Mouse (Mus musculus) spleen, adult 2 months (tissue): ENCODE measurements around the gene Ptrh1. TPM values are rescaled to one million over a fixed set of nuclear protein-coding genes. Genes with fewer than 3 reads are reported as not detected.

Experiments used
- DNase-seq, 2 experiments: peaks; one replicate each; pipeline versions ENCODE4 v3.0.0 to v3.0.0-alpha.2; 2012 to 2021; ENCODE audit warnings: low spot score in 2 of 2, low read depth in 1 of 2
- H3K27ac ChIP-seq: fragments of 200-500 bp; 2 replicates; pipeline ENCODE4 v1.5.1; 2012; ENCODE audit warnings: low read length, inconsistent platforms; ENCODE audit not compliant: insufficient read depth
- H3K27me3 ChIP-seq: fragments of 200-500 bp; 2 replicates; pipeline ENCODE4 v1.6.1; 2012; ENCODE audit warnings: mild to moderate bottlenecking, moderate library complexity, low read length, inconsistent platforms; ENCODE audit not compliant: control insufficient read depth, insufficient read depth
- H3K36me3 ChIP-seq: fragments of 200-500 bp; 2 replicates; pipeline ENCODE4 v1.6.1; 2012; ENCODE audit warnings: mild to moderate bottlenecking, low read length, inconsistent platforms; ENCODE audit not compliant: control insufficient read depth, insufficient read depth
- H3K4me1 ChIP-seq: fragments of 200-500 bp; 2 replicates; pipeline ENCODE4 v1.6.1; 2011; ENCODE audit warnings: inconsistent platforms; ENCODE audit not compliant: control insufficient read depth, insufficient read depth, insufficient read length
- H3K4me3 ChIP-seq: fragments of 200-500 bp; 2 replicates; pipeline ENCODE4 v1.5.1; 2011; ENCODE audit warnings: mild to moderate bottlenecking, inconsistent platforms; ENCODE audit not compliant: insufficient read depth, insufficient read length; ENCODE audit errors: extremely low read depth
- CTCF ChIP-seq: fragments of 200-500 bp; IDR thresholded peaks from 2 replicates; pipeline ENCODE4 v1.5.1; 2011; ENCODE audit warnings: mild to moderate bottlenecking, inconsistent platforms; ENCODE audit not compliant: insufficient read depth, insufficient read length, insufficient replicate concordance; ENCODE audit errors: extremely low read depth
- POLR2A ChIP-seq: fragments of 200-500 bp; IDR thresholded peaks from 2 replicates; pipeline ENCODE4 v1.6.1; 2011; ENCODE audit warnings: low read depth, low read length, inconsistent platforms
- WGBS: fragments of 180-500 bp; shearing (Covaris S2); methylation state at CpG from one replicate; pipeline ENCODE4 v1.1.7; 2018; 5-methylcytosine and 5-hydroxymethylcytosine counted together
- polyA plus RNA-seq: library from polyadenylated mRNA; depleted of rRNA; stranded (reverse); fragments of >200 nt; gene quantifications from 2 replicates; pipeline ENCODE4 v1.2.3, GENCODE M21; 2012

The Ptrh1 gene
- polyA plus RNA-seq, 1 experiment, result 5.1 TPM

- H3K4me1 ChIP-seq, result no peaks in the 10 kb centered on the region
- TF ChIP-seq POLR2A, result no peak
- no peak for TF ChIP-seq CTCF
- WGBS, result 92% methylated on average over 10 of the region's 10 CpGs
- peaks cover 57% of the 10 kb centered on the region for H3K36me3 ChIP-seq
- H3K4me3 ChIP-seq, result no peak overlapping the region
- DNase-seq, result no peak
- no peaks in the 10 kb centered on the region for H3K27me3 ChIP-seq
- no peak overlapping the region for H3K27ac ChIP-seq
Observed at GRCm38 (mm10) chr2:32752181-32752580, 23.4 kb upstream of the Ptrh1 start.

GRCm38 (mm10) chr2:32756674-32757055, 18.9 kb upstream of the Ptrh1 start:
- no peak for DNase-seq
- Histone ChIP-seq H3K36me3 (peaks cover 30% of the 10 kb centered on the region), H3K27me3 (no peaks in the 10 kb centered on the region), H3K4me1 (no peaks in the 10 kb centered on the region), H3K27ac (no peak overlapping the region), H3K4me3 (no peak overlapping the region)
- TF ChIP-seq CTCF (no peak), POLR2A (no peak)
- WGBS, result 43% methylated on average over 6 of the region's 6 CpGs

DNA sequence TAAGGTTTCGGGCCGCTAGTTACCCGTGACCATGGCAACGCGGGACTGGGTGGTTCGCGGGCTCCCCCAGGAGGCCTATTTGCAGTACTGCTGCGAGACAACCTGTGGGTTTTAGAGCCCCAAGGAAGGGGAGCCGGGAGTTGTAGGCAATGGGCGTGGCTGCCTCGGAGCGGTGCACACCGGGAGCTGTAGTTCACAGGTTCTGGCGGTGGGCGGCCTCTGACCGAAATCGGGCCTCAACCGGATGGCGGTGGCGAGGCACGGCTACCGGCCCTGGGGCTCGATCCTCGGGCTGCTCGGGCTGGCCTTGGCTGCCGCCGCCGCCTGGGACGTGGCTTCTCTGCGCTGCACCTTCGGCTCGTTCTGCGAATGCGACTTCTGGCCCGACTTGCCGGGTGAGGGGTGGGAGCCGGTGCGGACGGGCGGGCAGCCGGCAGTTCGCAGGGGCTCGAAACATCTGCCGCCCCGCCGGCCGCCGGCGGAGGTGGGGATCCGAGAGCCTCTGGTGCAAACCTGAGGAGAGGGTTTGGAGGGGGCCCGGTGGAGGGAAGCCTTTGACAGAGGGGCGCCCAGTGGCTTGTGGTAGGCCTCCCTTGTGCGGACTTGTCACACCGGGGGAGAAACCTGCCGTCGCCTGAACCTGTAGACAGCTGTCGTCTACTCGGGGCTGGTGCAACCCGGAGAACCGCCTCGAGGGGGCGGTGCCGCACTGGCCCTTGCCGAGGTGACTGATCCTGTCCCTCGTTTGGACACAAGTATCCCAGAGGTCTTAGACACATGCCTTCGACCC, 18.3 kb upstream of the Ptrh1 start, which contains the start of gene Tor2a:
Gene Tor2a, plus strand, starts transcription at position 179 of the 790 bp plus-strand sequence.
- H3K27me3 ChIP-seq, result no peaks in the 10 kb centered on the region
- peak within 1 kb of the TSS; percentile 89 for H3K4me3 ChIP-seq
- no peaks in the 10 kb centered on the region for H3K4me1 ChIP-seq
- TF ChIP-seq CTCF, result peak; percentile 98
- TF ChIP-seq POLR2A, result no peak
- under 1% methylated on average over 66 of the region's 66 CpGs for WGBS
- peak within 1 kb of the TSS; percentile 86 for H3K27ac ChIP-seq
- peaks cover 31% of the 10 kb centered on the region for H3K36me3 ChIP-seq
- peak; percentile 94 to 98 for DNase-seq

DNA sequence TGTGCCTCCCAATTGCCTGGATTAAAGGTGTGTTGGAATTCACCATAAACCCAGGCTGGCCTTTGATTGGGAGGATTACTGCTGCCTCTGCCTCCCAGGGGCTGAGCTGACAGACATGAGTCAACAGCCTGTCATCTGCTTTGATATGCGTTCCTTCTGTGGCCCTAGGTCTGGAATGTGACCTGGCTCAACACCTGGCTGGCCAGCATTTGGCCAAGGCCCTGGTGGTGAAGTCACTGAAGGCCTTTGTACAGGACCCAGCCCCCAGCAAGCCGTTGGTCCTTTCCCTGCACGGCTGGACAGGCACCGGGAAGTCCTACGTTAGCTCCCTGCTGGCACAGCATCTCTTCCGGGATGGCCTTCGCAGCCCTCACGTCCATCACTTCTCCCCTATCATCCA, 17.1 kb upstream of the Ptrh1 start:
- Histone ChIP-seq H3K27me3 (no peaks in the 10 kb centered on the region), H3K36me3 (peaks cover 25% of the 10 kb centered on the region), H3K4me1 (no peaks in the 10 kb centered on the region), H3K4me3 (no peak overlapping the region), H3K27ac (no peak overlapping the region)
- TF ChIP-seq CTCF (no peak), POLR2A (no peak)
- no peak for DNase-seq
- WGBS, result 94% methylated on average over 8 of the region's 8 CpGs

DNA sequence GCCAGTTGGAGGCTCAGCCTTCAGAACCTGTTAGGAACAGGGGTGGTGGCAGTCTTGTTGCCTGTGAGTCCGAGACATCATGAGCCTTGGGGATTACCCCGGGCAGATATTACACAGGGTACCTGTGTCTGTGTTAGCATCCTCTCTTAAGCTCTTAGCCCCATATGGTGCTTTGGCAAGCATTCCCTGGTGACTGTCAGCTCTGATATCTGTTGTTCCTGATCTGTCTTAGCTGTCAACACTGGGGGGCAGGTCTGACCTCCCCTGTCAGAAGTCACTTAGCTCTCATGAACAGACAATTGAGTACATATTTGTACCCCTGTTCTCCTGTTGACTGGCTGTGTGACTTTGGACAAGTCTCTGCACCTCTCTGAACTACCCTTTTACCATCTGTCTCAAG, 16.6 kb upstream of the Ptrh1 start:
- TF ChIP-seq POLR2A (no peak), CTCF (no peak)
- H3K36me3 ChIP-seq, result peaks cover 24% of the 10 kb centered on the region
- H3K27ac ChIP-seq, result no peak overlapping the region
- no peaks in the 10 kb centered on the region for H3K4me1 ChIP-seq
- no peaks in the 10 kb centered on the region for H3K27me3 ChIP-seq
- no peak overlapping the region for H3K4me3 ChIP-seq
- 99% methylated on average over 2 of the region's 2 CpGs for WGBS
- DNase-seq, result no peak

GRCm38 (mm10) chr2:32761361-32761760, 14.2 kb upstream of the Ptrh1 start:
- Histone ChIP-seq H3K36me3 (peaks cover 14% of the 10 kb centered on the region; the same call in 1 of the 2 replicates), H3K27ac (no peak overlapping the region), H3K27me3 (no peaks in the 10 kb centered on the region), H3K4me1 (no peaks in the 10 kb centered on the region), H3K4me3 (no peak overlapping the region)
- TF ChIP-seq POLR2A, result no peak
- WGBS, result 92% methylated on average over 14 of the region's 14 CpGs
- no peak for DNase-seq

DNA sequence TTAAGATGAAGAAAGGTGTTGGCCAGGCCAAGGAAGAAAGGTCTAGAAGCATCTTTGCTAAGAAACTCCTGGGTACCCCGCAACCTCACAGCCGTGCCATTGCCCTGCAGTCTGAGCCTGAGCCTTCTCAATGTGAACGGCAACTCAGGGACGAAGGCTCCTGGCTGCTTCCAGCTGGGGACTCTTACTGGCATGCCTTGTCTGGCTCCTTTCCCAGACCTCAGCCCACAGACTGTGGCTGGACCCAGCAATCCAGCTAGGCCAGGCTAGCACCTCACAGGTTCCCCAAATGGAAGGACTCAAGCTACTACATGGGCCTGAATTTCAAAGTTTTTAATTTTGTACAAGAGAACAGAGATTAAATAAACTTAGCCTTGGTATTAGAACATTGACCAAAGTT, 13.7 kb upstream of the Ptrh1 start:
- H3K4me3 ChIP-seq, result no peak overlapping the region
- H3K36me3 ChIP-seq, result peaks cover 14% of the 10 kb centered on the region; the same call in 1 of the 2 replicates
- TF ChIP-seq POLR2A, result no peak
- no peak for TF ChIP-seq CTCF
- no peak for DNase-seq
- no peaks in the 10 kb centered on the region for H3K27me3 ChIP-seq
- H3K4me1 ChIP-seq, result no peaks in the 10 kb centered on the region
- no peak overlapping the region for H3K27ac ChIP-seq
- WGBS, result 98% methylated on average over 4 of the region's 4 CpGs
